Mouse (Mus musculus) frontal cortex, postnatal 14 days (tissue): ENCODE data around the gene Il7r.
"Not testable (repeated sequence)": the region's sequence is repeated elsewhere in the genome, so short reads cannot be mapped to it uniquely, and the experiment has no call there.

ENCODE experiments used
- DNase-seq, 2 experiments: peaks; one replicate each; pipeline ENCODE4 v3.0.0; 2022; ENCODE audit warnings: low spot score in 2 of 2

The Il7r gene

DNA sequence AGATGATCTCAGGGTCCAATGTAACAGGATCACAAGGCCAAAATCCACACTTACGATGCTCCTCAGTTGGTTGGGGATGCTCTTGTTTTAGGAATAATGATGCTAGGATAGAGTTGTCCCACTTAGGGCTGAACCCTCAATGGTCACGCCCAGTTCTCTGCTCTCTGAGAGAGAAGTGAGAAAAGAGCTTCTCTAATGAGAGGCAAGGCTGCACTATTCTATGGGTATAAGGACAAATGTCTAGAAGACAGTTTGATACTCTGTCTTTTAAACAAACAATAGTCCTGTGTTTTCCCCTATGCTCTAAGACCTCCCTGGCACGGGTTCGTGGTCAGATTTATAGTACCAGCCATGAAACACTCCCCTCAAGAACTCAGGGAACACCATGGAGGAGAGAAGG, at the start of gene Il7r:
Gene Il7r, minus strand, starts transcription at position 101 of the 400 bp plus-strand sequence.
- DNase-seq: no peak

- no peak for DNase-seq
Observed at GRCm38 (mm10) chr15:9577303-9577702, 47.3 kb upstream of the Il7r start.

DNA sequence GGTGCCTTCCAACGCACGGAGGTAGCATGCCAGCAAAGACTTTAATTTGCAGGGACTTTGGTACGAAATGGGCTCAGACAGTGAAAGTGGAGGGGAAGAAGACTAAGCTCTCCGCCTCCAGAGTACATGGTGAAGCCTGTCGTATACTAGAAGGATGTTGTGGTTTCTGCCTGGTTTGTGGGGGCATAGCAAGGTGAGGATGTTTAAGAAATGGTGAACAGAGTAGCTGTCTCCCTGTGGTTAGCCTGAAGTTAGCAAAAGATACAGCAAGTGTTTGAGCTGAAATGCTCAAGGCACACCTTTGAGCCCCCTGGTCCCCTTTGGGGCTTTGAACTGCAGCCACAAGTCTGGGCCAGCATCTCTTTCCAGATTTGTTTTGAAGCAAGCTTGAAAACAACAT, 44.8 kb upstream of the Il7r start:
- DNase-seq: no peak

GRCm38 (mm10) chr15:9573361-9573760, 43.4 kb upstream of the Il7r start:
- no peak for DNase-seq

DNA sequence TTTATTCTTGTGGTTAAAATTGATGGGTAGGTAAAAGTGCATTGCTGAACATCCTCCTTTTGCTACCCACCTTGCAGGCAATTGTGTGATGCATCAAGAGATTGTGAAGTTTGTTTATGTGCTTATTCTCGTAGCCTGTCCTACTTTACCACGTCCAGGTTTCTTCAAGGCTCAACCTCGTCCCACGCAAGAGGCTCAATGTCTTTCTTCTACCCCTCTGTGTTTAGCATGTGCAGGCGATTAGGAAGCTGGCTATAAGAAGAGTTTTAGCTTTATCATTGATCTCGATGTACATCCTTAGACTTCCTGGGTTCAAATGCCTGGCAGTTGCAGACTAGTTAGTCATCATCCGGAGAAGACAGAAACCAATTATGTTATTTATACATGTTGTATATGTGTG, 42.7 kb upstream of the Il7r start:
- no peak for DNase-seq

DNA sequence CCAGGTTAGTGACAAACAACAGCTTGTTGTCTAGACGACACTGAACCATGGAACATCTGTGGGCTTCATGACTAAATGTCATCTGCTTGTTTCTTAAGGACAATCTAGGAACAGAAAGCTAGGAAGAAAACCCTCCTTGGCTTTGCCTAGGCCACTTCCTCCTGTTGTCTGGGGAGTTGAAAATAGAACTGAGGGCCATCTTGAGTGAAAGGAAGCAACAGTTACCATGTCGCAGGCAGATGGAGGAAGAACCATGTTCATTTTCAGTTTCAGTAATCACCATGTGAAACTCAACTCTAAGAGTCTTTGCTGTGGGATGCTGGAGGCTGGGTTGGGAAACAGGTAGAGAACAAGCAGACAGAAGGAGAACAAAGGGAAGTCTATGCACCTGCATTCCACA, 41.9 kb upstream of the Il7r start:
- no peak for DNase-seq

GRCm38 (mm10) chr15:9567316-9567715, 37.3 kb upstream of the Il7r start:
- DNase-seq: no peak

- DNase-seq: no peak
Observed at GRCm38 (mm10) chr15:9565396-9565795, 35.4 kb upstream of the Il7r start.

DNA sequence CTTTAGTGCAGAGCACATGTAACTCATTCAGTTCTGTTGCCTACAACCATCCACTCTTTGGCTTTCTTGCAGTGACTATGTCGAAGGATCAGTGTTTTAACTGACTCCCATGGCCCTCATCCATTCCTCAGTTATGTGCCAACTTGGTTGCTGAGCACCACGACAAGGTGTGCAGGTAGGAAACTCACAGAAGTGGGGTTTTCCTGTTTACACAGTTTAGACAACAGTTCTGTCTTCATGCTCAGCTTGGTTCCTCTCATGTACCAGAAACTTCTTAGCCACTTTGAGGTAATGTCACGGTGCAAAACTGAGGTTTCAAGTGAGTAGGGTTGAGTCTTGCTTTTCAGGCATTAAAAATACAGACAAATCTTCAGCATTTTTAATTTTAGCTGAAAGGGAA, 34.2 kb upstream of the Il7r start:
- no peak for DNase-seq

GRCm38 (mm10) chr15:9557264-9557663, 27.3 kb upstream of the Il7r start:
- not testable (repeated sequence) for DNase-seq

GRCm38 (mm10) chr15:9548951-9549350, 19.0 kb upstream of the Il7r start:
- no peak for DNase-seq

GRCm38 (mm10) chr15:9535200-9535599, 5.2 kb upstream of the Il7r start:
- DNase-seq: no peak

DNA sequence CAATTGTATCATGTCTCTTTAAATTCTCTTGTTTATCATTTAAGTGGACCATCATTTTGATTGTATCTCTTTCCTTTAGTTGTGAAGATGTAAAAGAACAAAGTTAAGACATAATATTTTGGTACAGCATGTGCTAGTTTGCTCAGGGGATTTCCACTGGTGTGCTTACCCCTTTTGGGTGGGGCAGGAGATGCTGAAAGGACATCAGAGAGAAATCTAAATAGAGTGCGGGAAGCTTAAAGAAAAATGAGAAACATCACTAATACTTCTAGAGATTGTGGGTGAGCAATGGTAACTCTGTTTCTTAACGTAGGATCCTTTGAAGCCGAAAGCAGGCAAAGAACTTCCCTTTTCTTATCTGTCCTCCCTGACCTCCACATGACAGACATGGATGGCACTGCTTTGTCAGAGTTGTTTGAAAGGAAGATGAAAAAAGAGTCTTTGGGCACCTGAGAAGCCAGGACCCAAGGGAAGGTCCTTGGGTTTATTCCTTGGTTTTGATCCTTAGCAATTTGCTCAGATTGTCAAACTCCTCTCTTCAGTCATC, 3.5 kb upstream of the Il7r start:
- DNase-seq: no peak

- no peak for DNase-seq
Observed at GRCm38 (mm10) chr15:9529646-9530045, 330 bp downstream of the Il7r start.

DNA sequence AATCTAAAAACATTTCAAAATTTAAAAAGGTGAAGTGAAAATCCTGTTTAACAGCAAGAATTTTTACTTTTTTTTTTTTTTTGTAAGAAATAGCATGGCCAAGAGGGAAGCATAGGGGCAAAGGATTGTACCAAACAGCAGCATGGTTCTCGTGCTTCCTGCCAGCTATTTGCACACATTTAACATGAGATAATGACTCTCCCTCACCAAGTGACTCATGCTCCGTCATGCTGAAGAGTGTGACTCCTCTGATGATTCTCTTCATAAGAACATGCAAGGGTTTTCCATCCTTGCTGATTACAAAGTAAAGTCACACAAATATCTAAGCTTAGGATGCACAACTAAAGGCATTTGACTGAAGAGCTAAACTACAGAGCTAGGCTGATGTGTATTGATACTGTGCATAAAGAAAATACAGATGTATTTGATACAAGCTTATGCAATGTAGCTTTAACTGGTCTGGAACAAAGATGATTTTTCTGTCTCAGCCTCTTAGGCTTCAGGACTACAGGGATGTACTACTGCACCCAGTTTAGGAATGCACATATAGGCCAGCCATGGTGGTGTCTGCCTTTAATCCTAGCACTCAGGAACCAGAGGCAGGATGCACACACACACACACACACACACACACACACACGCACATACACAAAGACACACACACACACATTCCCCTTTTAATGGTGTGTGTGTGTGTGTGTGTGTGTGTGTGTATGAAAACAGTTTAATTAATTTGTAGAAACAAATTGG, 1.6 kb downstream of the Il7r start:
- no peak for DNase-seq

- no peak for DNase-seq
Observed at GRCm38 (mm10) chr15:9526412-9526811, 3.6 kb downstream of the Il7r start.

DNA sequence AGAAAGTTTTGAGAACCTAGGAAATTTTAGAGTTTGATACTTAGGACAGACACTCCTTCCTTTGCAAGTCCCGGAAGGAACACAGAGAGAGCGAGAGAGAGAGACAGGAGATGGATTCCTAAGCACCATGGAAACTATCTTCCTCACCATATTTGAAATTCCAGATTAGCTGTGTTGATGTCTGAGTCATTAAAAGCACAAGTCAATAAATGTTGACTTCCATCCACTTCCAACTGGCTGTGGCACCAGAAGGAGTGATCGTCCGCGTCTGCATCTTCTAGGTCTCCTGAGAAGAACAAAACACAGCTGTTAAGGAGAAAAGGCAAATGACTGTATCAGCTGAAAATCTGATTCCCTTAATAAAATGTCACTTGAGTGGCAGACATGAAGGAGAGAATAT, 5.1 kb downstream of the Il7r start:
- DNase-seq: no peak

DNA sequence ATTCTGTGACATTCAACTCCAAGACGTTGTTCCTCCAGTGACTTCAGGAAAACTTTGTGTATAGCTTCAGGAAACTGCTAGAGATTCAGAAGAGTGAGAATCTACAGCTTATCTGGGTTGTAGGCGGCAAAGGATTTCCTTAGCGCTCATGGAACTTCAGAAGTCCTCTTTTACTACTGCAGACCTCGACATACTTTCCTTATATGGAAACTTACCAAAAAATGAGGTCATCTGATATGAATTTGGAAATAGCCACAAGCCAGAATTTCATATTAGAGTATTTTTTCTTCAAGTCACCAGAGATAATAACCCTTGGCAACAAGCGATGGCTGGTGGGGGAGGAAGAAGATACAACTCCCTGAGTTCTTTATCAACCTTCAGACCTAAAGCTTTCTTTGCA, 6.0 kb downstream of the Il7r start:
- DNase-seq: no peak

DNA sequence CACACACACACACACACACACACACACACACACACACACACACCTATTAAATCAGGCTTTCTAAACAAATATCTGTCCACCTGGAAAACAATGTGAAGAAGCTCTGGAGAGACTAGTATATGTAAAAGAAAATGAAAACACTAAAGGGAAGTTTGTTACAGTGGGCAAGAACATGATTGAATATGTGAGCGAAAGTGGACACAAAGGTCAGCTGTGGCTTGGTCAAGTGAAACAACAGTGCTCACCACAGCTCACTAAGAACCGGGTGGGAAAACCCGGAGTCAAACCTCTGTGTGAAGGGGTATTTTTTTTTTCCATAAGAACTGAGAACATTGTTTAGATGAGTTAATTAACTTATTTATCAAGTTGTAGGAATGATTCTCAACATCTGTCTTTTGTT, 6.9 kb downstream of the Il7r start:
- no peak for DNase-seq

DNA sequence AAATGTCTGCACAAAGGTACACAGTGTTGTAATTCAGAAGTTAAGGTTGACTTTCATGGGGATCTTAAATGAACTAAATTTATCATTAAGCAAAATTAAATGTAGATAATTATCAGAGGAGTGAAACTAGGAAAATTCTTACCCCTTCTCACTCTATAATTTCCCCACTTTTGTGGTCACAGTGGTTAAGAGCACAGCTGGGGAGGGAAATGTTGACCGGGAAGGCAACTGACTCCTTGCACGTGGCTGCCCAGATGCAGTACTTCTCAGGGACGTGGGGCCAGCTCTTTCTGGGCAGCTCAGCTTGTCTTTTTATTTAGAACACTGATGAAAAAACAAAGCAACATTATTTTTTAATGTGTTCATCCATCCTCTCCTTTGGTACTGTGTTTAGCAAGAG, 37.9 kb downstream of the Il7r start:
- no peak for DNase-seq

DNA sequence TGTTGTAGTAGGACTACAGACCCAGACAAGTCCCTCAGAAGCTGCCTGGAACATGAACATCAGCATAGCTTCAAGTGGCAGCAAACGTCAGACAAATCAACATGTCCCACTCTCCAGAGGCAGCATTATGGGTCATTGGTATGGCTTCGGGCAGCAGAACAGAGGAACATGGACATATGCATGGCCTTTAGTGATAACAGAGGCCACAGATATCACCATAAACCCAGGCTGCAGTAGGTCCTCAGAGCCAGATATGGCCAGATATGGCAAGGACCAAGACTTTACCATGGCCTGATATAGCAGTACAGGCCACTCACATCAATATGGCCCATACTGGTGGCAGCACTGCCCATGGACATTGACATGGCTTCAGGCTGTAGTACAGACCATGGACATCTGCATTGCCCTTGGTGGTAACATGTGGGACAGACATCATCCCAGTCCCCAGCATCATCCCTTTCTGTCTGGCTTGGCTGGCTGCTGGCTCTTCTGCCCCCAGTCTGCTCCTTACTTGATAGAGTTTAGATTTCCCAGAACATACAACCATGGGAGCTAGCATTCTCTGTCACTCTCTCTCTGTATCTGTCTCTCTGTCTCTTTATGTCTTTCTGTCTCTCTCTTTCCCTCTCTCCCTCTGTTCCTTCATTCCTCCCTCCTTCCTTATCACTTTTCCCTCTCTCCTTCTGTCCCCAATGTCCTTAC, 40.4 kb downstream of the Il7r start:
- DNase-seq: no peak

DNA sequence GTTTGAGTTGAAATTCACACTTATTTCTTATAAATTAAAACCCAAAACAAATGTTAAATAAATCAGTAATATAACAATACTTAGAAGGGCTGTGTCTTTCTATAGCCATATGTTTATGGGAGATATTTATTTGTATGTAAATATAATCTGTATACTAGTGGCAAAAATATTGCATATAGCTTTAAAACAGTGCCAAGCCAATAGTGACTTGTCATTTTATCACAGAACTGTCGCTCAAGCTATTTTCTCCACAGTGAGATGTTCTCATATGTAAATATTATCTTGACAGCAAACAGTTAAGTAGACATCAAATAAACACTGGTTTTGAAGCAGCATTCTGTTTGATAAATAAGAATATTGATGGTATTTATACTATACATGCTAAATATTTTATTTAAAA, 56.8 kb downstream of the Il7r start:
- DNase-seq: no peak

DNA sequence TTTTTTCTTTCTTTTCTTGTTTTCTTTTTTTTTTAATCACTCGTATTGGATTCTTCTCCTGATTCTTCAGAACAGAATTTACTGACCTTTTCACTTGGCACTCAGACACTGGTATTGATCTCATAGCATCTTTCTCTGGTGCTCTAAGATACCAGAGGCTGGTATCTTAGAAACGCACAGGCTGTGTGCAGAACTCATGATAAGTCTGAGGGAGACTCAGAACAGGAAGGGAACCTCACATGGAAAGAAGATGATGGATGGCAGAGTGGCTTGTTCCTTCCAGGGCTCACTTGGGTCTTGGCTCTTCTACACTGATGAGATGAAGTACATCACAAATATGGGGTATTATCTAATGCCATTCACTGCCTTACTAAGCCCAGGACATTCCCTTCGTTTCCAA, 57.4 kb downstream of the Il7r start:
- DNase-seq: no peak
